Mouse (Mus musculus) heart, adult 11 months (tissue): Measurements from ENCODE around the gene Eml6.
A peak's percentile ranks its signal among the peaks of the same experiment; 100 is the strongest.

Experiments used
- DNase-seq: peaks from one replicate; pipeline ENCODE4 v3.0.0; 2022

Gene Eml6

GRCm38 (mm10) chr11:29787473-29787872, 238.4 kb downstream of the Eml6 start:
- peak; percentile 87 for DNase-seq

GRCm38 (mm10) chr11:29786583-29787219, 239.1 kb downstream of the Eml6 start:
- DNase-seq: peak; percentile 93

GRCm38 (mm10) chr11:29779409-29780026, 246.3 kb downstream of the Eml6 start:
- peak; percentile 3 for DNase-seq

GRCm38 (mm10) chr11:29778936-29779335, 246.9 kb downstream of the Eml6 start:
- no peak for DNase-seq

DNA sequence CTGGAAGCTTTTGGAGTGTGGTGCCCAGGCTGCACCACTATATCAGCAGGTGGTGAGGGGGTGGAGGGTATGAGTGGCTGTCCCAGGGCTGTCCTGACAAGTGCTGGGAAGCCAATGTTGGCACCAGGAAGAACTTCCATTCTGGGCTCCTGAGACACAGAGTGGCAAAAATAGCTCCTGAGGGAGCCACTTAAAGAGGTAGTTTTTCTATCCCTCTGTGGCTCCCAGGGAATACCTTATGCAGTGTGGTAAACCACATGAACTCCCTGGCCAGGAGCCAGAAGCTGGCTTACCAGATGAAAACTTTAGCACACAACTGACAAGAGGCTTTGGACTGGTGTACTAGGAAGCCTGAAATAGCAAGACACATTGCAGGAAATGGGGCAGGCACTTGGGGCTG, 247.9 kb downstream of the Eml6 start:
- DNase-seq: peak; percentile 98

DNA sequence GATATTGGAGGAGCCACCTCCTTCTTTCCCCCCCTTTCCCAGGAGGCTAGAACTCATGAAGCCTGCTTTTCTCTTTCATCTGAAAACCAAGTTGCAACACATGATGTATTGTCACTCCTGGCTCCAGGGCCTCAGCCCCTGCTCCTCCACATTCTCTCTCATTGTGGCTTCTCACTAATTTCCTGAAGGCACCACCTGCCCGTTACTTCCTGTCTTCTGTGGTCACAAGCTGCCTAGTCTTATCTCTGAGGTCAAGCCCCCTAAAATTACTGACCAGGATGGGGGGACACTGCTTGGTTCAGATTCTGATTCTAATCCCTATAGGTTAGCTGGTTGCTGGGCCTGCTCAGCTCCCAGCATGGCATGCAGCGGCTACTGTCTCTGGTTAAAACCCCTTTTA, 251.1 kb downstream of the Eml6 start:
- peak; percentile 62 for DNase-seq

- peak; percentile 45 for DNase-seq
Observed at GRCm38 (mm10) chr11:29774296-29774695, 251.5 kb downstream of the Eml6 start.

GRCm38 (mm10) chr11:29772279-29772678, 253.6 kb downstream of the Eml6 start:
- peak; percentile 64 for DNase-seq

DNA sequence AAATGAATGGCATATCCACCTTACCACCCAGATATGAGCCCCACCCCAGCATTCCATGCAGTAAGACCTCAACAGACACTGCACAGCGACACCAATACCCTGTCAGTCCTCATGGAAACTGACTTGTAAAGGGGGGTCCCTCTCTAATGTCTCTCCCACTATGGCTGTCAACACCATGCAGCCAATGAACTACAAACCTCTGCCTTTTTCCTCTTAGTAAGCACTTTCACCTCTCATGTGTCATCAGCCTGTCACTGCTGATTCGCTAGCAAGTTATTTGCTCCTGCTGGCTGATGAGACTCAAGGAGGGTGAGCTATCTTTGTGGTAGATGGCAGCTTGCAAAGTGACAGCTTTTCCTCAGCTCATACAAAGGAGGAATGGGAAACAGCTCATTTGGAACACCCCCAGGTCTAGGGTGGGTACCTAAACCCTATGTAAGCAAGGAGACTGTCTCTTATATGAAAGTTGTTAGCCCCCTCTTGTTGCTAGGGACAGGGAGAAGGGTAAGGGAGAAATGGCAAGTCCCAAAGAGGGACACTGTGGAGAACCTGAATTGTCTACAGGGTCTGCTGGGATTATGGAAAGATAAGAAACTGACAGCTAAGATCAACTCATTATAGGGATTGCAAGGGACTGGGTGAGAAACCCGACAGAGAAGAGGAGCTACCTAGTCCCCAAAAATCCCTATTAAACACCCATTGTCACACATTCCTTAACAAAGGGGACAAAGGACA, 255.0 kb downstream of the Eml6 start:
- DNase-seq: peak; percentile 78

GRCm38 (mm10) chr11:29768523-29768922, 257.3 kb downstream of the Eml6 start:
- DNase-seq: peak; percentile 3

DNA sequence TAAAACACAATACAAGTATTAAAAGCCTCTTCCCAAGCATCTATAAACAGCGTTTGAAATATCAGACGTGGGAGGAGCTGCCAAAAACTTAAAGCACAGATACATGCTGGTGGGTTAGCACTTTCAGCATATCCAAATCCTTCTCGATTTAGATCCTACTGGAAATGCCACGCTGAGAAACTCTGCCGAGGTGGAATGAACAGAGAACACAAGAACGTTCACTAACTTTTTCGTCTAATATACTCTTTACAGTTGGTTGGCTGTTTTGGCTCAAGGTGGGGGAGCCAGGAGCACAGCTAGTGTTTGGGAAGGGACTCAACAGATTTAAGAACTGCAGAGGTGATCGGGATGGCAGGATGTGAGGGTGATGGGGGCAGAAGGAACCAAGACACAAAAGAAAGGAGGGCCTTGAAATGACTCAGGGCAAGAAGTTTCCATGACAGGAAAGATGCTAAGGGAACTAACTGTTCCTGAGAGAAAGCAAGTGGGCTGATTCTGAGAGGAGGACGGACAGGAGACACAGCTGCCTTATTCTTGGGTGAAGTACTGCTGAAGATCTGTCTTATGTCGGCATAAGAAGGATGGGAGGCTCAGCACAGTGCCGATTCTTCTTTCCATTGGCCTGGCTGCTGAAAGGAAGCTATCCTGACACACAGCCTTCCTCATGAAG, 259.4 kb downstream of the Eml6 start:
- DNase-seq: peak; percentile 31

- peak; percentile 55 for DNase-seq
Observed at GRCm38 (mm10) chr11:29765063-29765462, 260.8 kb downstream of the Eml6 start.

- peak; percentile 36 for DNase-seq
Observed at GRCm38 (mm10) chr11:29762768-29763167, 263.1 kb downstream of the Eml6 start.

DNA sequence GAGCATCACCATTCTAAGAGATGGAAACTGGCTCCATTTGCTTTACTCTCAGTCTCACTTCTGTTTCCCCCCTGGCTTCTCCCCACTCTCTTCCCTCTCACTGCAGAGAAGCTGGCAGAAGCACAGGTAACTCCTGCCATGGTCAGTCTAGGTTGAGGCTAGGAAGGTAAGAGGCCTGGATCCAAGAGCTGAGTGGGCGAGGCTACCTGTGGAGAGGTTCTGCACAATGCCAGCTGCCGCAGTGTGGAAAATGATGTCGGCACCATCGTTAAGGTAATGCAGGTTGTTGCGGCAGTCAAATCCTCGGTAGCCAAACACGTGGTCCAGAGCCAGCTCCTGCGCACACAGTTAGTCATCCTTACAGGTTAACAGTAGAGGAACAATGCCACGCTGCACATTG, 264.4 kb downstream of the Eml6 start:
- DNase-seq: peak; percentile 64

GRCm38 (mm10) chr11:29758617-29759016, 267.2 kb downstream of the Eml6 start:
- peak; percentile 69 for DNase-seq

GRCm38 (mm10) chr11:29756007-29756406, 269.8 kb downstream of the Eml6 start:
- peak; percentile 53 for DNase-seq

DNA sequence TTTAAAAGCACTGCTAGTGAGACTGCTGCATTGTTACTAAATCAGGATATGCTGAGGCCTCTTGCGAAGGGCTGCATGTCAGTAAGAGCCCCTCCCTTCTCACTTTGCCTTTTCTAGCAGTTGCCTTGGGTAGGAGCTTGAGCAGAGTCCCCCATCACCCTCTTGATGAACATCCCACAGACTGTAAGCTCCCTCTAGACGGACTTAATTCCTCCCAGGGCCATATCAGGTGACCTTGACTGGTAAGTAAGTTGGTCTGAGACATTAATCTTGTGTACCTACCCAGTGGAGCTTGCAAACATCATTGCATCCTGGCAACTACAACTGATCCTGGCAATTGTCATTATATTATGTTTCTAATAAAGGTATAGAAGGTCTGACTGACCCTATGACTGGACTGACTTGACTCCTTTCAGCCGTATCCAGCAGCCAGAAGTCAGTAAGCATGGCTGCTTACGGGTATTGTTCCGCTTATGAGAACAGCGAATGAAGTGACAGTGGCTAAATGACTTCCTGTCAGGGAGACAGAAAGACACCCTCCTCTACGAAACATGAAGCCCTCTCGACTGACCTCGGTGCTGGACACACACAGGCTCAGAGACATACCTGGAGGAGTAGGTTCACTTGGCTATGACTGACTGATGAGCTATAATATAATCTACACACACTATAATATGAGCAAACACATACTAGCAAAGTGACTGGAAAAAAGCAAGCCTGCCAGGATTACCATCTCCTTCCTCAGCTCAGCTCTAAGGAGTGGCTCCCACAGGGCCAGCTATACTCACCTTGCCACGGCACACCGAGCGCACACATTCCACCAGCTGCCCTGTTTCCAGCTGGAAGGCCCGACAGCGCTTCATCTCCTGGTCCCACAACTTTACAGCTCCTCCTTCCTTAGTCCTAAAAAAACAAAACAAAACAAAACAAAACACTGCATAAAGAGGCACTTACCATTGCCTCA, 273.9 kb downstream of the Eml6 start:
- peak; percentile 64 for DNase-seq

- peak; percentile 74 for DNase-seq
Observed at GRCm38 (mm10) chr11:29751013-29751412, 274.8 kb downstream of the Eml6 start.

DNA sequence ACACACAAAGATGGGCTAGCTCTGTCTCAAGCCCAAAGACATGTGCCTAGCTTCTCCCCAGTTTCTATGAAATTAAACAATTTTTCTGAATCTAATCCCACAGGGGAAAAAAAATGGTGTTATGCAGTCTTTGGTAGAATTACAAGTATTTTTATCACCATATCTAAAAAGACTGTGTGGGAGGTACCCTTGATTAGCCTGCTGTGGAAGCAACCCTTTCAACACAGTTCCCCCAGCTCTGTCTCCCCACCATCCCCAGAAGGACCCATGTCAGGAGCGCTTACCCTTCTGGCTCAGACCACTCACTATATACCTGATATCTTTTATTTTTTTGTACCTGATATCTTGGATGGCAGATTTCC, 276.4 kb downstream of the Eml6 start:
- peak; percentile 72 for DNase-seq

DNA sequence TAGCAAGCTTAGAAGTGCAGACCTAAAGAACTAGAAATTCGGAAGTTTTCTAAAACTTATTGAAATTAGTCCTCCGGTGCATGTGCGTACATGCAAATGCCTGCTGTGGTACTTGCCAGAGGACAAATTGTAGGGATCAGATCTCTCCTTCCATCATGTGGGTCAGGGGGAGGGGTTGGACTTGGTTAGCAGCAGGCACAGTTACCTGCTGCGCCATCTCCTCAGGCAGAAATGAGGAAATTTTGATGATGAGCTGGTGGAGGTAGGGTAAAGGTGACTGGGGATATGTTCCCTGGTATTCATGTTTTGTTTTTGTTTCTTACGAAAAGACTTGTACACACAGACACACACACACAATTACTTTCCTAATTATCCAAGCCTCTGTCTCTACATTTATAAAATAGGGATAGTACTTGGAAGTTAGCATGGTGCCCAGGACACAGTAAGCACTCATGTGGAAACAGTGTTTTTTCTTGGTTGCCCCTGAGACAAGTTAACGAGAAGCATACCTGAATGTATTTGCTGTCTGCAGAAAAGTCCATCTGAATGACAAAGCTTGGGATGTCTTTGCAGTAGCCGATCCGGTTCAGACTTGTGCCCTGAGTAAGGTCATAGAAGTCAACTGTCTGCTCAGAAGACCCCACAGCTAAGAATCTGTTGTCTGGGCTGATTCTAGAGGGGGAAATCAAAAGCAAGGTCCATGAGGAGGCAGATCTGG, 276.9 kb downstream of the Eml6 start:
- peak; percentile 55 for DNase-seq

- peak; percentile 60 for DNase-seq
Observed at GRCm38 (mm10) chr11:29747881-29748280, 278.0 kb downstream of the Eml6 start.

DNA sequence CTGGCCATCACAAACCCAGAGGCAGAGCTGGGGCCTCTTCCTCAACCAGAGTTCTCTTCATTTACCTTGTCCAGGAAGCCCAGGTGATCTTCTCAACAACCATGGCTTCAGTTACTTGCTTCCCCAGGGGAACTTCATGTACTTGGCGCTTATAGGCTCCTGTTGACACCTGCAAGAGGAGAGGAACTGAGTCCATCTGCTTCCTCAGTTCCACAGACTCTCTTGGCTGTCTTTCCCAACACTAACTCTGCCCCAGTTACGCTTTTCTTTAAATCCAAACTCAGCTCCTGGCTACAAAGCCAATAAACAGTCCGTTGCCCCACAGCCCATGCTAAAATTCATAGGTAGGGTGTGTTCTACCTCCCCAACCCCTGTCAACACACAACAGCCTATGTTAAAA, 278.5 kb downstream of the Eml6 start:
- DNase-seq: peak; percentile 21
